Mouse (Mus musculus): ENCODE data around the gene P4hb.

GRCm38 (mm10) chr11:120550810-120551440 is 22.1 kb downstream of the P4hb start, which contains the start of gene Ppp1r27:
- no peak for TF ChIP-seq CTCF (IDR thresholded peaks at IDR 0.05; ENCODE audit: low read depth)
- TF ChIP-seq EP300 (IDR thresholded peaks at IDR 0.05; ENCODE audit: low read depth), result no peak

Measured in liver, embryonic 14.5 days (tissue).